Mouse (Mus musculus) c-Kit-positive CD71-positive TER-119-positive erythroid progenitor cells, embryonic 14.5 days (primary cell): ENCODE measurements around the gene R3hdm1.

Experiments used
- DNase-seq: peaks from one replicate; pipeline ENCODE4 v3.0.0-alpha.2; 2013; ENCODE audit warnings: low spot score

Gene R3hdm1

DNA sequence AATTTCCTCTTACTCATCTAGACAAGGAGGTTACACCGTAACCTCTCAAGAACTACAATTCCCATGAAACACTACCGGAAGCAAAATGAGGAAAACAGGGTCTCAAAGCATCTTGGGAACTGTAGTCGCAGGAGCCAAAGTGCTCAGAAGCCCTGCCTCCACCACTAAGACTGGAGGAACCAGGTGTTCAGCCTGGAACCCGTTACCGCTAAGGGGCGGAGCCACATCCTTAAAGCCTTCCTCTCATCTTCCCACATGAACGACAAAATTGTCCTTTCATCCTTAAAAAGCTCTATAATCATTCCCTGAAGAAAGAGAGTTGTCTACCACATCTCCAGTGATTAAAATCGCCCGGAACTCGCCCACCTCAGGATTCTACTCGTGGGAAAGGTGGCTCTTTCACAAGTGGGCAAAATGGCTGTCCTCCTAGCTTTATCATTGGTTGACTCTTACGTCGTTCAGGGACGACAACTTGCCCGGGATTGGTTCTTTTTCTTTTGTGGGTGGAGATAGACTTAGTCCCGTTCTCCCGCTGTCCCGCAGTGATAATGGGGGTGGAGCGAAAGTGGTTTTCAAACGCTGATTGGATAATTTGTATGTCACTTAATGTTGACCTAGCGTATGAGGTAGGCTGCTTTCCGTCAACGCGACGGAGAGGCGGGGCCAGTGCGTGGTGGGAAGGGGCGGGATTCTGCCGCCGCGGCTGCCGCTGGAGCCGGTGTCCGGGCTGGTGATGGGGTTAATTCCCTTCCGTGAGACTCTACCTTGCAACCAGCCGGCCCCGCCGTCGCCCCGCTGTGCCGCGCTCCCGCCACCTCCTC is at the start of gene R3hdm1, which contains the start of gene Zranb3:
R3hdm1 (plus strand) TSS at position 661 of the 821 bp plus-strand sequence.
Zranb3 (minus strand) TSS at position 407 of the 821 bp plus-strand sequence.
- peak; percentile 99 for DNase-seq

GRCm38 (mm10) chr1:128057269-128057668 is 45.8 kb upstream of the R3hdm1 start:
- DNase-seq = no peak

- DNase-seq = no peak
Observed at GRCm38 (mm10) chr1:128058625-128059024, 44.5 kb upstream of the R3hdm1 start.

DNA sequence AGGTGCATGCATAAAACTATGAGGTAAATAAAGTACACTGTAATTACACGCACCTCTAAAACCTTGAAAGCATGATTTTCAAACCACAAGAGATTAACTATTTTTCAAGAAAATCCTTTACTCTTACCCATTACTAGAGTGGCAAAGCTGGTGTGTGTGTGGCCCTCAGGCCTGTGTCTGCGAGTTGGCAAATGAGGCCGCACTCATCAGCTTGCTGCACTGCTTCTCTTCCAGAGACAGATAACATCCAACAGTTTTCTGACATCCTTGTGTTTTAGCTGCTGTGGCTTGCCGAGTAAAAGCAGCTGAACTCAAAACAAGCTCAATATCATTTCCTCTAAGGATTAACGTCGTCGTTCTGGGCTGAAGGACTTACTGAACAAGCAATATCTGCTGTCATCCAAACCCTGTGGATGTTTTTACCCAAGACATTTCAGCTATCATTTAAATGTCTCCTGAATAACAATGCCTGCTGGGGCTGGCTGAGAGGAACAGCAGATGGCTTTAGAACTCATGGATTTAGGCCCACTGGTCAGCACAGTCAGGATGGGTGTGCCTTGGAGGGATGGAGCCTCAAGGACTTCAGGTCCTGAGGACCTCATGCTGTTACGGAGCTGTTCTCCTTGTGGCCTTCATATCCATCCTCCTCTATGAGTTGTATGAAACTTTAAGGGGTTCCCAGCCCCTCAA is 42.3 kb upstream of the R3hdm1 start:
- DNase-seq = no peak

GRCm38 (mm10) chr1:128061401-128061800 is 41.7 kb upstream of the R3hdm1 start:
- DNase-seq = no peak

- no peak for DNase-seq
Observed at GRCm38 (mm10) chr1:128062167-128062566, 40.9 kb upstream of the R3hdm1 start.

DNA sequence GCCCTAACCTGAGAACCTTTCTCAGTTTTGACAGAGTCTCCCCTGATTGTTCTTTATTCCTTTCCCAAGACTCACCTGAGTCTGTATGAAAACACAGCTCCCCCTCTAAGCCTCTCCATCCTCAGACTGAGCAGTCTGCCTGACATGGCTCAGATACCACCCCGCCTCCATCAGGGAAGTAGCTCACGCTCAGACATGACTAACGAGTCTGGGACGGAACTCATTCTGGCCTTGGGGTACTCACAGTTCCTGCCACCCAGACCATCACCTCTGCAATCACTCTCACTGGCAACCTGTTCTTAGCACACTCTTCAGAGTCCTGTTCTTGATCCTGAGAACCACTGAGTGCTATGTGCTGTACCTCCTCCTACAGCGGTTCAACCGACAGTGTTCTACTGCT is 38.4 kb upstream of the R3hdm1 start:
- no peak for DNase-seq

DNA sequence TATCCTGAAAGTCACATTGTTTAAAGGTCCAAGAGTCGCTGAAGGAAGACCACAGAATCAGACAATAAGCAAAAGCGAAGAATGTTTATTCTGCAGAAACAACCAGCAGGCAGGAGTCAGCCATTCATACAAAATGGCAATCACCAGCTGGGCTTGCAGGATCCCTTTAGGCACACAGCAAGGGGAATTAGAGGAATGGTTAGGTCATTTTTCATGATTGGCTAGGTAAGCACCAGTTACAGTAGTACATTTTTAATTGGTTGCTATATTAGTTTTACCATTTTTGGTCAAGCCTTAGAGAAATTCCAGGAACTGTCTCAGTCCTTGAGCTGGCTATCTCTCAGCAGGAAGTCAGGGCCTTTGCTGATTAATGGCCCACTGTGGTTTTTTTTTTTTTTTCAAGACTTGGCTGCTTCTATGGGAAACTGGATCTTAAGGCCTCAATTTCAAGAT is 34.1 kb upstream of the R3hdm1 start:
- peak; percentile 53 for DNase-seq

- no peak for DNase-seq
Observed at GRCm38 (mm10) chr1:128070003-128070402, 33.1 kb upstream of the R3hdm1 start.

GRCm38 (mm10) chr1:128073051-128073450 is 30.1 kb upstream of the R3hdm1 start:
- no peak for DNase-seq

DNA sequence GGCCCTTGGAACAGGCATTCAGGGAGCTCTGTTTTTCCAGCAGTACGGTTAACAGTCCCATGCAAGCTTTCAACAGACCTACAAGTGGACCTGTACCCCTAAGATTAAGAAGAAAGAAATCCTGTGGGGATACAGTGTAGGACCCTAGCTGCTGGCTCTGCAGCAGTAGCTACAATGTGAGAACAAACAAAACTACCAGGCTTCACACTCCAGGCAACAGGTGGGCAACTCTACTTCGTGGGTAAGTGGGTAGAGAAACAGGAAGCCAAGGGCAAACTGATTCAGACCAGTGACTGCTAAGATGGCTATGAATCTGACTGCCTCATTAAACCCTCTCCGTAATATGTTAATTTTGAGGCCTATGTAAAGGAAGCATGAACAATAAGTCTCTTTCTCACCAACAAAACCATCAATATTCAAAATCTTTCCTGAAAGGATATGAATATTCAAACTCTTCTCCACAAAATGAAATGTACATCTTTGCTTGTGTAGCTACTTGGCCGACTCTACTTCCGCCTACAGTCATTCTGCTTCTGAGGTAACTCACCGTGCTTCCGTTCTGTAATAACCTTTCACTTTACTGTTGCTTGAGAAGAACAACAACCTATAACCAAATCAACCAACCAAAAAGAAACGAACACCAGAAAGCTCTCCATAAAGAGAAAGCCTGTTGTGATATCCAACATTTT is 26.2 kb upstream of the R3hdm1 start:
- no peak for DNase-seq

- no peak for DNase-seq
Observed at GRCm38 (mm10) chr1:128077788-128078187, 25.3 kb upstream of the R3hdm1 start.

DNA sequence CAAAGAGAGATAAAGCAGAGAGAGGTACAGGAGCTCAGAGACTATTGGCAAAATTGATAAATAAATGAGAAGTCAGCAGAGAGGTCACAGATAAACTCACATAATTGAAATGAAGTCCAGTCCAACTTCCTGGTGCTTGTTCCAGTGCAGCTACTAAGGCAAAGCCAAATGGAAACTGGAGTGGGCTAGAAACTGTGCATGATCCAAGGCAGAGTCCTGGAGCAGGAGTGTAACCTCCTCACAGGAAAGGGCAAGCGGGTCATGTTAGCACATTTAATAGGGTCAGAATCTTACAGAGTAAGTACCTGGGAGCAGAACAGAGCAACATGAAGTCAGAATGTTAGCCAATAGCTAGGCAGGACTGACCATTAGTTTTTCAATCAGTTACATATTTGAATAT is 24.5 kb upstream of the R3hdm1 start:
- no peak for DNase-seq

GRCm38 (mm10) chr1:128080936-128081696 is 22.0 kb upstream of the R3hdm1 start:
- no peak for DNase-seq

DNA sequence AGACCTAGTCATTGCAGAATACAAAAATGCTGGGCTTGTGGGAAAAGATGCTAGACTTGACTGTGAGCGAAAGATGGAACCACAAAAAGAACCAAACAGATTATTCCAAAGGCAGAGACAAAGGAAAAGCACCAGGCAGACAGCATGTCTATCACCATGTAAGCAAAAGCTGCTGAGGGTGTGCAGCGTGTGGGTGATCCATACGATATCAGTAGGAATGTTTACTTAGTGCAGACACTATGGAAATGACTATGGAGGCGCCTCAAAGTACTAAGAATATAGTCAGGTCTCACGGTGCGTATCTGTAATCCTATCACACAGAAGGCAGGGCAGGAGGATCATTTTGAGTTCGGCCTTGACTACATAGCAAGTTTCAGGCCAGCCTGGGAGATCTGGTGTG is 21.2 kb upstream of the R3hdm1 start:
- no peak for DNase-seq

GRCm38 (mm10) chr1:128082800-128083199 is 20.3 kb upstream of the R3hdm1 start:
- DNase-seq = no peak

GRCm38 (mm10) chr1:128094686-128095085 is 8.4 kb upstream of the R3hdm1 start:
- DNase-seq = no peak

DNA sequence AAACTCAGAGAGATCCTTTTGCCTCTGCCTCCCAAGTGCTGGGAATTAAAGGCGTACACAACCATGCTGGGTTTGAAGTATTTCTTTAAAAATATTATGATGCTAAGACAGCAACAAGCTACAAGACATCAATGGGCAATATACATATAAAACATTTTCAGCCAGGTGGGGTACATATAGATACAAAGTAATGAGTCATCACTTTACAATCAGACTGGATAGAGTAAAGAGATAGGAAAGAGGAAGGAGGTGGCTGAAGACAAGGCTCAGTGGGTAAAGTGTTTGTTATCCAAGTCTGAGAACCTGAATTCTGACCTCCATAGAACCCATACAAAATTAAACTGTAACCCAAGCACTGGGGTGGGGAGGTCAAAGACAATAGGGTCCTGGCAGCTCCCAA is 4.8 kb upstream of the R3hdm1 start:
- no peak for DNase-seq

GRCm38 (mm10) chr1:128102251-128102640 is 855 bp upstream of the R3hdm1 start:
- DNase-seq = peak; percentile 85

- DNase-seq = peak; percentile 57
Observed at GRCm38 (mm10) chr1:128103520-128104088, 503 bp downstream of the R3hdm1 start.

DNA sequence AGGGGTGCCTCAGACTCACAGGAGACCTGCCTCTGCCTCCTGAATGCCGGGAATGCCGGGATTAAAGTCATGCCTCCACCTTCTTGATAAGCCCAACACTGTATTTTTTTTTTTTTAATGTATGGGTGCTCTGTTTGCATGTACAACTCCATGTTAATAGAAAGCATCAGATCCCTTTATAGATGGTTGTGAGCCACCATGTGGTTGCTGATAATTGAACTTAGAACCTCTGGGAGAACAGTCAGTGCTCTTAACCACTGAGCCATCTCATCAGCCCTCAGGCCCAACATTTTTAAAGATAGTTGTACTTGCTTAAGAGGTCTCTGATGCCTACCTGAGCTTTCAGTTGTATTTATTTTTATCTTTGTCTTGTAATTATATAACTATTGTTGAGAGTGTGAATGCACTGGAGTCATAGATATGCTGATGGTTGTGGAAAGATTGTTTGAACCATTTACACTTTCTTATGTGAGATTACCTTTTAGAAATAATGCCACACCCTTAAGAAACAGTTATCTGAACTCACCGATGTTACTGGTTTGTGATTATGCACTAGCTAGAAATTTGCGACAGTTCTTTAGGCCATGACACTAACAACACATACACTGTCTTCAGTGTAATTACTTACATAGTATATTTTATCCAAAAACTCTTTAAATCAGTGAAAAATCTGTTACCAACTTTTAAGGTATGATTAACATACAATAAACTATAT is 18.0 kb downstream of the R3hdm1 start:
- no peak for DNase-seq
